Mouse (Mus musculus) forebrain, embryonic 12.5 days (tissue): ENCODE measurements around the gene Slc35e2. TPM values are rescaled to one million over a fixed set of nuclear protein-coding genes. Genes with fewer than 3 reads are reported as not detected.
"Not testable (repeated sequence)": the region's sequence is repeated elsewhere in the genome, so short reads cannot be mapped to it uniquely, and the experiment has no call there.

ENCODE experiments used
- ATAC-seq: fragments of 200-750 bp; cut with Nextera tagmentation; 2 replicates; pipeline ENCODE4 v1.8.0; 2017; ENCODE audit warnings: moderate TSS enrichment; ENCODE audit not compliant: low FRiP score
- H3K27ac ChIP-seq: fragments of 300-500 bp; sonication (generic); 2 replicates; pipeline ENCODE4 v1.5.1; 2016; ENCODE audit warnings: mild to moderate bottlenecking
- H3K27me3 ChIP-seq: fragments of 300-500 bp; sonication (generic); 2 replicates; pipeline ENCODE4 v1.6.1; 2016; ENCODE audit warnings: mild to moderate bottlenecking
- H3K36me3 ChIP-seq: fragments of 300-500 bp; sonication (generic); replicated peaks from 2 replicates; pipeline ENCODE4 v1.6.1; 2016; ENCODE audit warnings: mild to moderate bottlenecking
- H3K4me1 ChIP-seq: fragments of 300-500 bp; sonication (generic); 2 replicates; pipeline ENCODE4 v1.6.1; 2016
- H3K4me2 ChIP-seq: fragments of 300-500 bp; sonication (generic); 2 replicates; pipeline ENCODE4 v1.6.1; 2016; ENCODE audit warnings: mild to moderate bottlenecking, moderate library complexity
- H3K4me3 ChIP-seq: fragments of 300-500 bp; sonication (generic); replicated peaks from 2 replicates; pipeline ENCODE4 v1.5.1; 2016; ENCODE audit warnings: mild to moderate bottlenecking
- H3K9ac ChIP-seq: fragments of 300-500 bp; sonication (generic); 2 replicates; pipeline ENCODE4 v1.6.1; 2016; ENCODE audit warnings: mild to moderate bottlenecking
- H3K9me3 ChIP-seq: fragments of 300-500 bp; sonication (generic); 2 replicates; pipeline ENCODE4 v1.6.1; 2016
- WGBS: fragments of 180-500 bp; shearing (Covaris S2); methylation state at CpG from one replicate; pipeline ENCODE4 v1.1.7; 2016; 5-methylcytosine and 5-hydroxymethylcytosine counted together
- polyA plus RNA-seq: library from polyadenylated mRNA; unstranded; fragments of >200 nt; fragmentation: Nextera tagmentation; extraction: Ambion mirVana; gene quantifications from 2 replicates; pipeline ENCODE4 v1.2.1, GENCODE M21; 2016

Slc35e2 gene
- polyA plus RNA-seq, 1 experiment from 2014 or later = 12.9 TPM

DNA sequence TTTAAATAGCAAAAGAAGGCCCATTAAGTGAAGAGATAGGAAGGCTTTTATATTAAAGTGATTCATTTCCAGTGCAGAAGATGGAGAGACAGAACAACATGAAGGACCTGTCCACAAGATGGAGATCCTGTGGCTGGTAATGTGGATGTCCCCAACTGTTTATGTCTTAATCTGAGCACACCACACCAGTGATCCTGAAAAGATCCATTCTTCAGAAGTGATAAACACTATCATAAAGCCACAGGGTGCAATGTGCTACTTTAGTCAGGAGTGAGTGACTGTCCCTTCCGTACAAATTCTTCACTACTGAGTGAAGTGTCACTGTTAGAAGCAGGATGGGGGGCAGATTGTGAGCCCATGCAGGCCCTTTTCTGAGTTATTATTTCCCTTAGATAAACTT lies 1.5 kb downstream of the Slc35e2 start:
- 97% methylated on average over 1 of the region's 1 CpGs for WGBS
- Histone ChIP-seq H3K4me2 (peak overlapping the region; percentile 82), H3K27ac (no peak overlapping the region), H3K27me3 (no peaks in the 10 kb centered on the region), H3K4me3 (peak overlapping the region; percentile 69), H3K9me3 (no peaks in the 10 kb centered on the region), H3K4me1 (peaks cover 13% of the 10 kb centered on the region), H3K9ac (peak overlapping the region; percentile 87), H3K36me3 (peaks cover 8% of the 10 kb centered on the region)
- ATAC-seq = no peak

DNA sequence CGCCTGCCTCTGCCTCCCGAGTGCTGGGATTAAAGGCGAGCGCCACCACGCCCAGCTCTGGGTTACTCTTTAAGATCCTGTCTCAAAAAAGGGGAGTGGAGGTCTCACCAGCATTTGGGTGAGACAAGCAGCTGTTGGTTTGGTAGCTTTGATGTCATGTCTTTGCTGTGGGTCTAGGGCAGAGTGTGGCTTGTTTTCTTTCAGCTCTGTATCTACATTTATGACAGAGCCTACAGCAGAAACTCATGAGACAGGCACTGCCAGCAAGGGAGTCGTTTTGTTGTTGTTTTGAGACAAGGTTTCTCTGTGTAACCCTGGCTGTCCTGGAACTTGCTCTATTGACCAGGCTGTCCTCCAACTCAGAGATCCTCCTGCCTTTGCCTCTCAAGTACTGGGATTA lies 2.6 kb downstream of the Slc35e2 start:
- Histone ChIP-seq H3K4me1 (peaks cover 13% of the 10 kb centered on the region), H3K9me3 (no peaks in the 10 kb centered on the region), H3K27ac (no peak overlapping the region), H3K4me2 (no peak overlapping the region), H3K4me3 (no peak overlapping the region), H3K36me3 (peaks cover 8% of the 10 kb centered on the region), H3K27me3 (no peaks in the 10 kb centered on the region), H3K9ac (no peak overlapping the region)
- 94% methylated on average over 6 of the region's 6 CpGs for WGBS
- no peak for ATAC-seq

DNA sequence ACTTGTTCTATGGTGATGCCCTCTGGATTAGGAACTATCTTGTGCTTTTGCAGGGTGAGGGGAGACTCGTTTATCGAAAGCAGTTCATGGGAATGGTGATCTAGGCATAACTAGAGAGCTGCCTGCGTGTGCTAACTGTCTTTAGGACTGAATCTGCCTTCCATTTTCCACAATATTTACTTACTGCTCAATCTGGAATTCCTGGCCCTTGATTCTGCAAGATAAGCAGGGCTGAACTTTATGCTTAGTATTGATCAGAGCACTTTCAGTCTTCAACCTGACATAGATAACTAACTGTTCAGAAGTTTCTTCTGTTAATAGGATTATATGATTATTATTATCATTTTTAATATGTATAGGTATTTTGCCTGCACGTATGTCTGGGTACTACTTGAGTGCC lies 3.9 kb downstream of the Slc35e2 start:
- H3K36me3 ChIP-seq = peaks cover 13% of the 10 kb centered on the region
- H3K4me3 ChIP-seq = no peak overlapping the region
- H3K4me2 ChIP-seq = no peak overlapping the region
- H3K9ac ChIP-seq = no peak overlapping the region
- H3K4me1 ChIP-seq = peaks cover 13% of the 10 kb centered on the region
- H3K27ac ChIP-seq = no peak overlapping the region
- no peak for ATAC-seq
- no peaks in the 10 kb centered on the region for H3K27me3 ChIP-seq
- no peaks in the 10 kb centered on the region for H3K9me3 ChIP-seq
- WGBS = 91% methylated on average over 4 of the region's 4 CpGs

DNA sequence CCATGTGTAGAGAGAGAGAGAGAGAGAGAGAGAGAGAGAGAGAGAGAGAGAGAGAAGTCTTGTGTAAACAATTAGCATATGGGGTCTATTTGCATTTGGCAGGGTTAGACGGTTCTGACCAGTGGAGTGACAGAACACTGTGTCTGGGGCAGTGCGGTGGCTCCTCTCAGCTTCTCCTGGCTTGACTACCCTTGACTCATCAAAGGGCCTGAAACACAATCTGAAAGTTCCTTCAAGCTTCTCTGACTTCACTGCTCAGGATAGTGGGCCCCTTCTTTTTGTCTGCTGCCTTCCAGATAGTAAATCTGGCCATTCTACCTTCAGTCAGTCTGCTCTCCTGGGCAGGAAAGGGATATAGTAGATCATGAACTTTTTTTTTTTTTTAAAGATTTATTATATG lies 5.6 kb downstream of the Slc35e2 start:
- no peak for ATAC-seq
- H3K9me3 ChIP-seq = no peaks in the 10 kb centered on the region
- no peak overlapping the region for H3K9ac ChIP-seq
- no peak overlapping the region for H3K4me3 ChIP-seq
- H3K36me3 ChIP-seq = peaks cover 27% of the 10 kb centered on the region
- 91% methylated on average over 2 of the region's 2 CpGs for WGBS
- no peak overlapping the region for H3K4me2 ChIP-seq
- peaks cover 10% of the 10 kb centered on the region for H3K4me1 ChIP-seq
- no peaks in the 10 kb centered on the region for H3K27me3 ChIP-seq
- H3K27ac ChIP-seq = no peak overlapping the region

DNA sequence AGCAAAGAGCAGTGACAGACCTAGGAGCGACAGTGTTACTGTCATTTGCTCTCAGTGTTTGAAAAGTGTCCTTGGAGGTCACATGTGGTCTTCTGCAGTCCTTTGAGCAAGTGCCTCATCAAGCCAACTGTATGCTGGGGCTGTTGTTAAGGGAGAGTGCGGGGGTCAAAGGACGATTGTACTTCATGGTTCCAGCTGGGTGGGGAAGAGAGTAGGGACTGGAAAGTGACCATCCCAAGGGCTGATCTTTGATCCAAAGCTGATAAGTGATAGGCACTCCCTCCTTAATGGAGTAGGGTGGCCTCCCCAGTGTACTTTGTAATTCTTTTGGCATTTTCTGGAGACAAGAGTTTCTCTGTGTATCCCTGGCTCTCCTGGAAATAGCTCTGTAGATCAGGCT lies 10.6 kb downstream of the Slc35e2 start:
- H3K27me3 ChIP-seq = no peaks in the 10 kb centered on the region
- H3K4me2 ChIP-seq = no peak overlapping the region
- no peak for ATAC-seq
- no peak overlapping the region for H3K9ac ChIP-seq
- no peaks in the 10 kb centered on the region for H3K9me3 ChIP-seq
- H3K4me1 ChIP-seq = no peaks in the 10 kb centered on the region
- H3K27ac ChIP-seq = no peak overlapping the region
- H3K4me3 ChIP-seq = no peak overlapping the region
- 95% methylated on average over 3 of the region's 3 CpGs for WGBS
- peaks cover 65% of the 10 kb centered on the region for H3K36me3 ChIP-seq

DNA sequence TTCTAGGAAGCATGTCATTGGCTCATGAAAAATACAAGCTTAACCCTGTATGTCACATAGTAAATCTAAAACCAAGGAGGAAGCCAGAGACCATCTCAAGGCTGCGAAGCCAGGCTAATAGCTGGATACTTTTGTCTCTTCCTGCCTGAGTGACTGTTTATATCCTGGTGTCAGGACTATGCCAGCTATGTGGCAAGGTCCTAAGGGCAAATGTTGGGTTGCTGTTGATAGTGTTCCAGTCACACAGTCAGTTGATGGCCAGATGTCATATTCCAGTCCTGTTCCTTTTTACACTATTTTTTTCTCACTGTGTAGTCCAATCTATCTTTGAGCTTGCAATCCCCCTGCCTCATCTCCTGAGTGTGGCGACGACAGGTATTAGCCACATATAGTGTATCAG lies 12.0 kb downstream of the Slc35e2 start:
- Histone ChIP-seq H3K4me3 (no peak overlapping the region), H3K27me3 (no peaks in the 10 kb centered on the region), H3K4me2 (no peak overlapping the region), H3K9me3 (no peaks in the 10 kb centered on the region), H3K9ac (no peak overlapping the region), H3K4me1 (no peaks in the 10 kb centered on the region), H3K27ac (no peak overlapping the region), H3K36me3 (peaks cover 79% of the 10 kb centered on the region)
- ATAC-seq = no peak
- 95% methylated on average over 3 of the region's 3 CpGs for WGBS

DNA sequence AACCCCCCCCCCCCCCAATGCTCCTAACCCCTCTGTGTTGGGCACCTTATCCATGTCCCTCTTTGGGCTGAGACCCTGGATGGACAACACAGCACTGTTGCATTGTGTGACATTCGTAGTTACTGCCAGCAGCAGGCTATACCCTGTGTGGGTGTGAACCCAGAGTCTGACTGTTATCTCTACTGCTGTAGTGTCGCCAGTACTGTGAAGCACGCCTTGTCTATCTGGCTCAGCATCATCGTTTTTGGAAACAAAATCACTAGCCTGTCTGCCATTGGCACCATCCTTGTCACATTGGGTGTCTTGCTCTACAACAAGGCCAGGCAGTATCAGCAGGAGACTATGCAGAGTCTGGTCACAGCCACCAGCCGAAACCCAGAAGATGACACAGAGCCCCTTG lies 17.1 kb downstream of the Slc35e2 start:
- H3K9ac ChIP-seq = no peak overlapping the region
- no peak for ATAC-seq
- peaks cover 80% of the 10 kb centered on the region for H3K36me3 ChIP-seq
- H3K9me3 ChIP-seq = no peaks in the 10 kb centered on the region
- no peaks in the 10 kb centered on the region for H3K27me3 ChIP-seq
- peaks cover under 1% of the 10 kb centered on the region; the same call in 1 of the 2 replicates for H3K4me1 ChIP-seq
- no peak overlapping the region for H3K4me3 ChIP-seq
- WGBS = 92% methylated on average over 5 of the region's 5 CpGs
- no peak overlapping the region for H3K27ac ChIP-seq
- no peak overlapping the region for H3K4me2 ChIP-seq

DNA sequence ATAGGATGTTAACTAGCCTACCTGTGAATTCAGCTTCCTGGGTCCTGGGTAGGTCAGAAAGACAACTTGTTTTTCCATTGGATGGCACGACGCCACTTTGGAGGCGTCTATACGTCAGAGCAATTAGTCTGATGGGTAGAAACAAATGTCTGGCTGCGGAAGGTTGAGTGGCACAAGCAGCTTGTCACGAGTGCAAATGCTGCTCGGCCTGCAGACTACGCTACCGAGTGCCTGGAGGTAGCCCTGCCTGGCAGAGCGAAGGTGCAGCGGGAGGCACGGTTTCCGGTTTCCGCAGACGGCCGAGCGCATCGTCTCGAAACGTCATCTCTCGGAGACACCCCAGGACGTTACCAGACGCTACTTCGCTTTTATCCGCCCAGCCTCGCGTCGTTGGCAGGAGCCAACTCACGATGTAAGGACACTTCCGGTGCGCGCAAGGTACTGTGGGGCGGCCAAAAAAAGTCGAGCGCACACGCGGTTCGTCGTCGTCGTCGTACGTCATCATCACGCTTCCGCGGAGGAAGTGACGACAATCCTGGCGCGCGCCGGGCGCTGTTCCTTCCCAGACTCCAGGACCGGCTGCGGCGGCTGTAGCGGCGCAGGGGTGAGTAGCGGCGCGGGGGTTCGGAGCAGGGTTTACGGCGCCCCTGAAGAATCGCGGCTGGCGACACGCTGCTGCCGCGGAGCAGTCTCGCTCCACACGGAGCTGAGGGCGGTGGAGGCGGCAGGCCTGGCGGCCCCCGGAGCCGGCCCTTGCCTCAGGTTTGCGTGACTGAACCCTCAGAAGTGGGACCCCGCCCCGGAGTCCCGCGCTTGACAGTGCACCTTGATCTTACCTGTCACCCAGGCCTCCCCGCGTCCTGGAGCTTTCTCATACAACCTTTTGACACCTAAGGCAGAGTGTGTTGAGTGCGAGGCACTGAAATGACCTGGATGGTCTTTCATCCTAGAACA lies 23.4 kb downstream of the Slc35e2 start, which contains the start of gene Cdk11b:
Cdk11b (plus strand) TSS at position 517 of the 954 bp plus-strand sequence.
- Histone ChIP-seq H3K4me1 (peaks cover 10% of the 10 kb centered on the region), H3K27ac (peak within 1 kb of the TSS; percentile 84), H3K9ac (peak within 1 kb of the TSS; percentile 84), H3K4me3 (peak within 1 kb of the TSS; percentile 93), H3K27me3 (no peaks in the 10 kb centered on the region), H3K4me2 (peak within 1 kb of the TSS; percentile 61), H3K9me3 (no peaks in the 10 kb centered on the region), H3K36me3 (peaks cover 47% of the 10 kb centered on the region)
- whole genome bisulfite sequencing = under 1% methylated on average over 78 of the region's 84 CpGs
- peak; percentile 100 for ATAC-seq

DNA sequence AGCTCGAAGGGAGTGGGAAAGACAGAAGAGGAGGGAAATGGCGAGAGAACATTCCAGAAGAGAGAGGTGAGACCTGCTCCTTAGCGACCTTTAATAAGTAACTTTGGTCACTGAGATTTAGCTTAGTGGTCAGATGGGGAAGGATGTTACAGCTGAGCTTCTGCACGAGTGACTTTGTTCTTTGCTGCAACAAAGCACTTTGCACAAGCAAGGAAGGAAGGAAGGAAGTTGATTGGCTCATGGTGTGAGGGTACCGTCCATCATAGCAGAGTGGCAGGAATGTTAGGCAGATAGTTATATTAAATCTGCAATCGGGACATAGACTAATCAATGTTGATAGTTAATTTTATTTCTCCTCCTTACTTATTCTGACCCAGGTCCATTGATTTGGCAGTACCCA lies 29.1 kb downstream of the Slc35e2 start:
- Histone ChIP-seq H3K27ac (no peak overlapping the region), H3K9ac (no peak overlapping the region), H3K9me3 (no peaks in the 10 kb centered on the region), H3K4me2 (no peak overlapping the region), H3K27me3 (no peaks in the 10 kb centered on the region), H3K36me3 (peaks cover 78% of the 10 kb centered on the region), H3K4me3 (no peak overlapping the region), H3K4me1 (peaks cover 2% of the 10 kb centered on the region)
- ATAC-seq = no peak
- 93% methylated on average over 6 of the region's 6 CpGs for WGBS

DNA sequence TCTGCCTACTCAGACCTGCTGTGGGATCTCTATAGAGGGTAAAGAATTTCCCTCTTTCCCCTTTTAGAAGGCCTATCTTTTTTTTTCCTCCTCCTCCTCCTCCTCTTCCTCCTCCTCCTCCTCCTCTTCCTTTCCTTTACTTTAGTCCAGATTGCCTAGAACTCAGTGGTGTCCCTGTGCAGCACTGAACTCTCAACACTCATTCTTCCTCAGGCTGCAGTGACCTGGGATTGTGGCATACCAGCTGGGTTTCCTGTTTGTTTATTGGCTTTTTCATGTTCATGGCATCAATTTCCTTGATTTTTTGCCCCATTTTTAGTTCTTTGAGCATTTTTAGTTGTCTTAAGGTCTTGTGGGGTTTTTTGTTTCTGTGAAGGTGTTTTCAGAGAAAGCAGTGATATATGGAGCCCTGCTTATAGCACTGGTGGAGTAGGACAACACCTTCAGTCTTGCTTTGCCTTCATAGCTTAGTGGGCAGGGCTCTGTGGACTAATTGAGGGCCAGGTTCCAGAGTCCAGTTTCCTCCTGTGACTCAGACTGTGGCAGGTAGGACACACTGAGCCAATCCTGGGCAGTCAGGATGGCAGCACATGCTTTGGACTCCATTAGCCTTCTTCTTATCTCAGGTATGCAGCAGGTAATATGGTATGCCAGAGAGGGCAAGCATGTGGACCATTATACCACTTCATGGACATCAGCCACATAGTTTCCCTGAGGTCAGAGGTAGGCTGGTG lies 34.7 kb downstream of the Slc35e2 start:
- no peaks in the 10 kb centered on the region for H3K27me3 ChIP-seq
- no peak overlapping the region for H3K4me3 ChIP-seq
- H3K27ac ChIP-seq = no peak overlapping the region
- no peak overlapping the region for H3K4me2 ChIP-seq
- ATAC-seq = no peak
- H3K4me1 ChIP-seq = no peaks in the 10 kb centered on the region
- H3K36me3 ChIP-seq = peaks cover 94% of the 10 kb centered on the region
- no peaks in the 10 kb centered on the region for H3K9me3 ChIP-seq
- no peak overlapping the region for H3K9ac ChIP-seq

DNA sequence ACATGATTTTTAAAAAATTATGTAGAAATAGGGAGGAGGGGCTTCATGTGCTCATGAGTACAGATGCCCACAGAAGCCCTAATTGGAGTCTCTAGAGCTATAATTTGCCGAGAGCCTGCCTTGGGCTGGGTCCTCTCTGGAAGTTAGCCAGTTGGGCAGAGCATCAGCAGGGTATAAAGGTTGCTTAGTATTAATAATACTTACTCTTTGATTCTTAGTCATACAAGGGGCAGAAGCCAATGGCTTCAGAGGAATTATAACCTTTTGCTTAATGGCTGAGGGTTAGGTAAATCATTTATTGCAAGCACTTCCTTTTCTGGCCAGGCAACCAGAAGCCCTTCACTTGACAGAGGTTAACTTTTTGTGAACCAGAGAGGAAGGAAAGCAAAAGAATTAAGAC lies 42.3 kb downstream of the Slc35e2 start:
- Histone ChIP-seq H3K4me2 (no peak overlapping the region), H3K27ac (no peak overlapping the region), H3K4me3 (no peak overlapping the region), H3K9me3 (no peaks in the 10 kb centered on the region), H3K27me3 (no peaks in the 10 kb centered on the region), H3K36me3 (peaks cover 87% of the 10 kb centered on the region), H3K9ac (no peak overlapping the region), H3K4me1 (no peaks in the 10 kb centered on the region)
- no peak for ATAC-seq
- whole genome bisulfite sequencing = 94% methylated on average over 1 of the region's 1 CpGs

DNA sequence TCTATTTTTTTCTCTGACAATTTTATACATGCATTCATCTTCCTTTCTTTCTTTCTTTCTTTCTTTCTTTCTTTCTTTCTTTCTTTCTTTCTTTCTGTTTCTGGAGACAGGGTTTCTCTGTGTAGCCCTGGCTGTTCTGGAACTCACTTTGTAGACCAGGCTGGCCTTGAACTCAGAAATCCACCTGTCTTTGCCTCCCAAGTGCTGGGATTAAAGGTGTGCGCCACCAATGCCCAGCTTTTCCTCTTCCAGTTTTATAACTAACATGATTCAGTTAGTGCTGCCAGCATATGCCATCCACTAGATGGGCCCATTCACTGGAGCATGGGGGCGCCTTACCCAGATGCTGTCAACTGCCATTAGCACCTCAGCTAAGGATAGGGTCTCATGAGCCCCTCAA lies 44.1 kb downstream of the Slc35e2 start, which contains the start of gene Gm10563:
Gm10563 (minus strand) TSS at position 101 of the 400 bp plus-strand sequence.
- not testable (repeated sequence) for H3K4me3 ChIP-seq, H3K27ac ChIP-seq, H3K9me3 ChIP-seq, H3K27me3 ChIP-seq, H3K4me2 ChIP-seq, H3K9ac ChIP-seq, H3K4me1 ChIP-seq, ATAC-seq
- H3K36me3 ChIP-seq = peaks cover 91% of the 10 kb centered on the region
- WGBS = 93% methylated on average over 2 of the region's 2 CpGs
